Mouse (Mus musculus): ENCODE measurements at regions not wholly inside any gene's neighbourhood (a gene's known extent, or its start where the extent isn't known, plus 50 kb on each side); places are given as distances from the start of the nearest gene placed in this dataset.

GRCm38 (mm10) chr4:125882531-125882930 is 141.8 kb upstream of the Csf3r start:
- no peaks in the 10 kb centered on the region for H3K36me3 ChIP-seq (replicated peaks; ENCODE audit: control insufficient read depth, insufficient read depth, low read length)
- DNase-seq (ENCODE audit: low spot score) (peak; percentile 9), ATAC-seq (ENCODE audit: insufficient read depth, low read depth) (peak; percentile 58; the same call in 1 of the 2 replicates)
- no peak overlapping the region for H3K27ac ChIP-seq (ENCODE audit: low read depth)
- H3K4me1 ChIP-seq (ENCODE audit: control insufficient read depth, insufficient read depth) = no peaks in the 10 kb centered on the region
- H3K9ac ChIP-seq (replicated peaks; ENCODE audit: low read depth, low read length) = no peak overlapping the region
- WGBS = 24% methylated on average over 3 of the region's 3 CpGs
- no peaks in the 10 kb centered on the region for H3K9me3 ChIP-seq (replicated peaks; ENCODE audit: control insufficient read depth, low read length)
- no peaks in the 10 kb centered on the region for H3K27me3 ChIP-seq (ENCODE audit: control insufficient read depth, insufficient read depth, low read length)
- no peak overlapping the region for H3K4me3 ChIP-seq (ENCODE audit: low read depth, low read length)
- TF ChIP-seq CTCF (IDR thresholded peaks at IDR 0.05; ENCODE audit: low read depth) (no peak), EP300 (IDR thresholded peaks at IDR 0.05; ENCODE audit: low read depth) (no peak)
- no peak overlapping the region for H3K4me2 ChIP-seq (ENCODE audit: low read depth, low read length)

GRCm38 (mm10) chr4:125890510-125890909 is 133.8 kb upstream of the Csf3r start:
- H3K4me1 ChIP-seq (ENCODE audit: control insufficient read depth, insufficient read depth) = no peaks in the 10 kb centered on the region
- TF ChIP-seq EP300 (IDR thresholded peaks at IDR 0.05; ENCODE audit: low read depth) (no peak), CTCF (IDR thresholded peaks at IDR 0.05; ENCODE audit: low read depth) (no peak; the same call in 1 of the 2 replicates)
- 55% methylated on average over 4 of the region's 4 CpGs for WGBS

GRCm38 (mm10) chr4:125893139-125893538 is 131.2 kb upstream of the Csf3r start:
- ATAC-seq (ENCODE audit: insufficient read depth, low read depth) (no peak), DNase-seq (ENCODE audit: low spot score) (no peak)
- H3K9ac ChIP-seq (replicated peaks; ENCODE audit: low read depth, low read length) = no peak overlapping the region
- H3K27ac ChIP-seq (ENCODE audit: low read depth) = no peak overlapping the region
- no peaks in the 10 kb centered on the region for H3K27me3 ChIP-seq (ENCODE audit: control insufficient read depth, insufficient read depth, low read length)
- H3K4me2 ChIP-seq (ENCODE audit: low read depth, low read length) = no peak overlapping the region
- H3K4me1 ChIP-seq (ENCODE audit: control insufficient read depth, insufficient read depth) = no peaks in the 10 kb centered on the region
- no peaks in the 10 kb centered on the region for H3K36me3 ChIP-seq (replicated peaks; ENCODE audit: control insufficient read depth, insufficient read depth, low read length)
- TF ChIP-seq EP300 (IDR thresholded peaks at IDR 0.05; ENCODE audit: low read depth) = no peak
- no peak for TF ChIP-seq CTCF (IDR thresholded peaks at IDR 0.05; ENCODE audit: low read depth)
- 68% methylated on average over 6 of the region's 6 CpGs for WGBS
- no peaks in the 10 kb centered on the region for H3K9me3 ChIP-seq (replicated peaks; ENCODE audit: control insufficient read depth, low read length)
- H3K4me3 ChIP-seq (ENCODE audit: low read depth, low read length) = no peak overlapping the region

More at GRCm38 (mm10) chr4:125890510-125890909, 133.8 kb upstream of the Csf3r start:
- no peaks in the 10 kb centered on the region for H3K36me3 ChIP-seq (replicated peaks; ENCODE audit: control insufficient read depth, insufficient read depth, low read length)
- H3K27me3 ChIP-seq (ENCODE audit: control insufficient read depth, insufficient read depth, low read length) = no peaks in the 10 kb centered on the region
- DNase-seq (ENCODE audit: low spot score) (no peak), ATAC-seq (ENCODE audit: insufficient read depth, low read depth) (no peak)
- H3K4me2 ChIP-seq (ENCODE audit: low read depth, low read length) = no peak overlapping the region
- H3K9ac ChIP-seq (replicated peaks; ENCODE audit: low read depth, low read length) = no peak overlapping the region
- H3K4me3 ChIP-seq (ENCODE audit: low read depth, low read length) = no peak overlapping the region
- no peaks in the 10 kb centered on the region for H3K9me3 ChIP-seq (replicated peaks; ENCODE audit: control insufficient read depth, low read length)
- H3K27ac ChIP-seq (ENCODE audit: low read depth) = no peak overlapping the region

- Histone ChIP-seq H3K36me3 (replicated peaks; ENCODE audit: control insufficient read depth, insufficient read depth, low read length) (no peaks in the 10 kb centered on the region), H3K4me1 (ENCODE audit: control insufficient read depth, insufficient read depth) (no peaks in the 10 kb centered on the region), H3K9me3 (replicated peaks; ENCODE audit: control insufficient read depth, low read length) (no peaks in the 10 kb centered on the region), H3K4me3 (ENCODE audit: low read depth, low read length) (no peak overlapping the region), H3K4me2 (ENCODE audit: low read depth, low read length) (no peak overlapping the region), H3K27me3 (ENCODE audit: control insufficient read depth, insufficient read depth, low read length) (no peaks in the 10 kb centered on the region), H3K27ac (ENCODE audit: low read depth) (no peak overlapping the region), H3K9ac (replicated peaks; ENCODE audit: low read depth, low read length) (no peak overlapping the region)
- ATAC-seq (ENCODE audit: insufficient read depth, low read depth) = no peak
- 48% methylated on average over 2 of the region's 2 CpGs for WGBS
- no peak for DNase-seq (ENCODE audit: low spot score)
- no peak for TF ChIP-seq CTCF (IDR thresholded peaks at IDR 0.05; ENCODE audit: low read depth)
- TF ChIP-seq EP300 (IDR thresholded peaks at IDR 0.05; ENCODE audit: low read depth) = no peak
Measured at GRCm38 (mm10) chr4:125897707-125898106, 126.6 kb upstream of the Csf3r start.

GRCm38 (mm10) chr4:125898631-125899348 is 125.6 kb upstream of the Csf3r start:
- DNase-seq (ENCODE audit: low spot score) (no peak), ATAC-seq (ENCODE audit: insufficient read depth, low read depth) (no peak)
- no peak overlapping the region for H3K27ac ChIP-seq (ENCODE audit: low read depth)
- H3K4me2 ChIP-seq (ENCODE audit: low read depth, low read length) = no peak overlapping the region
- no peak overlapping the region for H3K9ac ChIP-seq (replicated peaks; ENCODE audit: low read depth, low read length)
- H3K27me3 ChIP-seq (ENCODE audit: control insufficient read depth, insufficient read depth, low read length) = no peaks in the 10 kb centered on the region; the same call in 1 of the 2 replicates
- TF ChIP-seq EP300 (IDR thresholded peaks at IDR 0.05; ENCODE audit: low read depth) (no peak), CTCF (IDR thresholded peaks at IDR 0.05; ENCODE audit: low read depth) (no peak)
- no peaks in the 10 kb centered on the region for H3K4me1 ChIP-seq (ENCODE audit: control insufficient read depth, insufficient read depth)
- H3K36me3 ChIP-seq (replicated peaks; ENCODE audit: control insufficient read depth, insufficient read depth, low read length) = no peaks in the 10 kb centered on the region
- WGBS = 50% methylated on average over 11 of the region's 11 CpGs
- no peaks in the 10 kb centered on the region for H3K9me3 ChIP-seq (replicated peaks; ENCODE audit: control insufficient read depth, low read length)
- H3K4me3 ChIP-seq (ENCODE audit: low read depth, low read length) = no peak overlapping the region
